Mouse (Mus musculus) embryo, embryonic 11 days (tissue): ENCODE measurements at regions not wholly inside any gene's neighbourhood (a gene's known extent, or its start where the extent isn't known, plus 50 kb on each side); places are given as distances from the start of the nearest gene placed in this dataset.

Experiments used
- DNase-seq: peaks from one replicate; pipeline ENCODE4 v3.0.0-alpha.2; 2015

GRCm38 (mm10) chr1:149556381-149556780 is 404.7 kb downstream of the Pla2g4a start:
- DNase-seq = no peak

GRCm38 (mm10) chr1:149555355-149556007 is 405.6 kb downstream of the Pla2g4a start:
- DNase-seq = no peak

GRCm38 (mm10) chr1:149546076-149546475 is 415.0 kb downstream of the Pla2g4a start:
- DNase-seq = no peak

GRCm38 (mm10) chr1:149541386-149541785 is 419.7 kb downstream of the Pla2g4a start:
- peak; percentile 21 for DNase-seq

GRCm38 (mm10) chr1:149533651-149534050 is 427.4 kb downstream of the Pla2g4a start:
- no peak for DNase-seq
